Mouse (Mus musculus): Measurements from ENCODE around the gene Olfr552.
"Not testable (repeated sequence)": the region's sequence is repeated elsewhere in the genome, so short reads cannot be mapped to it uniquely, and the experiment has no call there.

Gene Olfr552

DNA sequence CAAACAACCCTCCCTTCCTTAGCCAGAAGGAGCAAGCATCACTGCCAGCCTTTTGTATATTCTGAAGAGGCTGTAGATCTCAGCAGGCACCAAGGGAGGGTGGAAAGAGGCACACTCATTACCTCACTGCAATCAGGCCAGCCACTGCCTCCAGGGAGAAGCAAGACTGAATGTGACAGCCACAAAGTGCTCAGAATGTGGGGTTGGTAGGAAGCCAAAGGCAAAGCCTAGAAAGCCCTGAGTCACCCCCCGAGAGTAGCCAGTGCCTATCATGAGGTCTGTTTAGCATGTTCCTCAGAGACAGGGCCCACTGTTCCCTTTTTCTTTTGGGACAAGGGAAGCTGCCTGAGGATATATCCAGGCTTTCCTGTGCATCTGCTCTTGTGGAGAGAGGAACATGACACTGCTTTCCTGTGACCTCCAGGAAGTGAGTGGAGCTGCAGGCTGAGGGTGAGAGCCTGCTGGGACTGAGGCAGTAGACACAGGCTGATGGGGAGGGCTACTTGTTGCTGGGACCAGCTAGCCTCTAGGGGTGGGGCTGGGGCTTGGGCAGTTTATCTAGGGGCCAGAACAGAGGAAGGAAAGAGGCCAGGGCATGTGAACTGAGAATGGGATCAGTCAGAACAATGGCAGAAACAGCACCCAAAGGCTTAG, at the start of gene Olfr552:
Olfr552 (plus strand) TSS at position 393 of the 654 bp plus-strand sequence.
- no peak for DNase-seq

DNA sequence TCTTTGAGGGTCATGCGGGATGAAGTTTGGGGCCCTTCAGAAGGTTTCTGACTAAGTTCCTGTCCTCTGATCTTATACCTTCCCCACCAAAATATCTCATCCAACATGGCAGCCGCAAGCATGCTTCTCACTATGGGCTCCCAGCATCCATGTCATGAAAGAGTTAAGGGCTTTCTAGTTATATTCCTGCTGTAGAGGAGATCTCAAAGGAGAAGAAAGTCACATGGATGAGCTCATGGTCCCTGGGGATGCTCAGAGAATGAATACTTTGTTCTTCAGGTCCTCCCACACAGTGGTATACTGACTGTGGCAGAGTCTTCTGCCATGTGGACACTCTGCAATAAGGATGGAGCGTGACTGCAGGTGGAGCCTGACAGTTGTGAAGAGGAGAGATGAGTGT, 48.0 kb upstream of the Olfr552 start, which contains the start of gene Olfr549:
Olfr549 (plus strand) TSS at position 301 of the 400 bp plus-strand sequence.
- DNase-seq, result no peak

DNA sequence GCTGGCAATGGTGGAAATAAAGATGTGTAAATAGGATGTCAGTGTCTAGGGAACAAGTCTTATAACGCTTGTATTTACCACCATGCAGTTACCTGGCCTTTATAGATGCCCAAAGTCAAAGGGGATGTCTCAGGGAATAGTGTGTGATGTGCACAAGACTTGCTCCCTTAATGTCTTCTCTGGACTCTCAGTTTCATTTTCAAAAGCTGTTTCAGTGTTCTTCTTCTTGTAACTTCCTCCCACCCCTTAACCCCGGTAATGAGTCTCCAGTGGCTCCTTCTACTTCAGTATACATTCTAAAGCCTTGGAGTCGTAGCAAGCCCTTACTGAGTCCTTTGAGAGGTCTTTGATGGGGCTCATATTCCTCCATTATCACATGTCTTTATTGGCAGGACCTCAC, 44.3 kb upstream of the Olfr552 start:
- DNase-seq, result no peak

DNA sequence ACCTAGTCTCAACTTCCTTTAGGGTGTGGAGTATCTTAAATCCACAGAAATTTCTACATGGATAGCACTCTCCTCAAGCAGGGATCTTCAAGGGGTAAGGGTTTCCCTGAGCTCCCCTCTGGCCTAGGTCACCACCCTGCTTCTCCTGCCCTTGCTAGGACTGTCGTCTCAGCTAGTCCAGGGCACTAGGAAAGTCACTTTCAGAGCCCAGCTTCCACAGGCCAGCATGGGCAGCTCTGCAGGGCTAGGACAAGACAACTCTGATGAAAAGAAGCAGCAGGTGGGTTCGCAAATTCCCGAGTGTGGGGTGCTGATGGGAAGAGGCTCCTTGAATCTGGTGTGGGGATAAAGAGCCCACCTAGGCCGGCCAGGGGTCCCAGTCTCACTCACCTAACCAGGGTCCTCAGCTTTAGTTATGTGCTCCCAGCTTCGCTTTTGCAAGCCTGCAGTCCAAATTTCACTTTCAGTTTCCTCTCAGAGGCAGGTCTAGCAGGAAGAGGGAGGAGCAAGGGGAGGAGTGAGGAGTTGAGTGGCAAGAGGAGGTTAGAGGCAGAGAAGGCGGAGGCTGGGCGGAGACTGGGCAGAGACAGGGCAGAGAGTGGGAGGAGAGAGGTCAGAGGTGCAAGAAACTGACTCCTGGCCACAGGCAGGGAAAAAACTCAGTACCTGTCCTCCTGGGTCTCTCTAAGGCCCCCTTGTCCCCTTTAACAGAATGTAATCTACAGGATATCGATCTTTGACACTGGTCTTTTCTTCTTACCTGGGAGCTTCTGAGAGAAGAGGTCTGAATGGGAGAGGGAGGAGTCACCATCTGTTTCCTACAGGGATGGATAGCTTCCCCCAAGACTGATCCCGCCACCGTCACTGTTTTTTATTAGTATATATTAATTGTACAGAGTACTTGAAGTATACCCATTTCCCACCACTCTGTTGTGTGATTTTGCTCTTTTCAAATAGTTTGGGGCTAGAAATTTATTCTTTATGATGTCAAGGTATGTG, 32.3 kb upstream of the Olfr552 start, which contains the start of gene Trim21:
Trim21 (minus strand) TSS at position 488 of the 999 bp plus-strand sequence.
- peak; percentile 61 for DNase-seq

DNA sequence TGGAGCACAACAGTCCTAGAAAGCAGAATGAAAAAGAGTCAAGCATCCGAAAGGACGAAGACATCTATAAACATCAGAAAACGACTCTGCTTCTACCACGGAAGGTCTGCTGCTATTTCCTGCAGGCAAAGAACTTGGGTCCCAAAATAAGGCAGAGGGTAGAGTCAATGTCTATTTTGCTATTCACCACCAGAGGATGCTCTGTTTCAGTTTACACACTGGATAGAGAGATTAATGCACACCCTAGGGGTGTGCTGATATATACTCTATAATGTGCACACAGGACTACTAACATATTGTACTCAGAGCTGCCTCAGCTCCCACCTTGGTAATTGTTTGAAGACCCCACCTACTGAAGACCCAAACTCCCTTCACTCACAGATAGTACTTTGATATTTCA, 31.4 kb upstream of the Olfr552 start:
- DNase-seq, result no peak

DNA sequence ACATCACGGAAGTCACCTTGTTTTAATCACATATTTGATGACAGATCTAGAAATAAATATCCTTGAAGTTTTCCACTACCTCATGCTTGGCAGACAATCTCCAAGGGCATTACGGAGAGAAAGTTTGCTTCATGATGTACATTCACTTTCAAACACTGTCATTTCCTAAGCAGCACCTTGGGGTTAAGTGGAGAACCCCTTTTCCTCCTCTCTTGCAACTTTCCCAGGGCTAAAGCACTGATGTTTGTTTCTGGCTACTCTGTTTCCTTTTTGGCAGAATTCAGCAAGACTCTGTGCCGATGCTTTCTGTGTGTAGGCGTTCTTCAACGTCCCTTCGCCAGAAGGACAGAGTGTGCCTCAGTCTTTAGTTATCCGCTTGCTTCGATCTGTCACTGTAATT, 26.4 kb upstream of the Olfr552 start, which contains the start of gene Olfr550:
Olfr550 (plus strand) TSS at position 301 of the 400 bp plus-strand sequence.
- DNase-seq, result no peak

DNA sequence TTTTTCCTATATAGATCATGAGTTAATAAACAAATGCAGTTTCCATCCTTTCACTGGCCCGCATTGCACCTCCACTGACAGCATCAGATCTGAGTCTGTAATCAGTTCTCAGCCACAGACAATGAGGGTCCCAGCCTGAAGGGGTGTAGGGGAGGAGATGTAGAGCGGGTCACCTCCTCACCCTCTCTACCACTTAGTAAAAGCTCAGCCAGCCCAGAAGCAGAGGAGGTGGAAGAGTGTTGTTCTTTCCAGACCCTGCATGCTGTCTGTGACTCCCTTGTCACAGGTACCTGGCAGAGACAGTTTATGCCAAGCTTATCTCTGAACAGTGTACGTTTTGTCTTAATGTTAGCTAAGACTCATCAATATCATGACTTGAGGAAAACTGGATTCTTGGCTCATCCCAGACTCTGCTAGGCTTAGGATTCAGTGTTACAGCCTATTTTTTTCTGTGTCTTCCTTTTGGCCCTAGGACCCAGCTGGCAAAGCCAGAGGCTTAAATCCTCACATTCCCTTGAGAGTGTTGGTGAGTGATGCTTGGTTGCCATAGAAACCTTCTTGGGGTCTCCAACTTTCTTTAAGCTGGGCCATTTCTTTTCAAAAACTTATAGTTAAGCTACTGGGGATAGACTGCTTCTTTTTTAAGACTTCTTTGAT, 24.3 kb upstream of the Olfr552 start:
- no peak for DNase-seq

DNA sequence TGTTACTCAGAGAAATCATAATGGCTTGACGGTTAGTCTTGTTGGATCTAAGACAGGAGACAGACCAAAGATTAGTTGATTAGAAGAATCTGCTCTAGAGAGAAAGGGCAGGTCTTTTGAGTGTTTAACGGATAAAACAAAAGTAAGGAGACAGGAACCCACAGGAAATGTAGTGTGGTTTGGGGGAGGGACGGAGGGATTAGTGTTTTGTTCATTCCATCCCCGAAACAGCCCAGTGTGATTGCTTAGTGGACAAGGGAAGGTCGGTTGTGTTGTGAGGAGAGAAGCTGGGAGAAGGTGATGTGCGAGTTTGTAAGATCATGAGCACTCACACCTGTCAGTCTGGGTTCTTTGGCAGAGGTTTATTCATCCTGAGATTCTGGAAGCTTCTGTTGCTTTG, 21.6 kb upstream of the Olfr552 start:
- no peak for DNase-seq

DNA sequence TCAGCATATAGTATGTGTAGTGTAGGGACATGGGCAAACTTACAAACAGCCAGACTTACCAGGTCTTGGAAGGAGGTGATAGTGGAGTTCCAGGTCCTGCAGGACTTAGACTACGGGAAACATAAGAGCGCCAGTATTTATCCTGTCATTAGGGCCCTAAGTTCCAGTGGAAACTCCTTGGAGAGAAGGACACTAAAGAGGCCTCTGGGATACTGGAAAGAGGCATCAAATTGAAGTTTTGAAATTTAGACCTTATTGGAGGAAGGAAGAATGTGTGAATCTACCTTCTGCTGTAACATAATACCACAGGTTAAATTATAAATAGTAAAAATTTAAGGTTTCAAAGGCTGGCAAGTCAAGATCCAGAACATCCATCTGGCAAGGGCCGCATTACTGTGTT, 5.8 kb upstream of the Olfr552 start, which contains the start of gene Olfr551:
Olfr551 (minus strand) TSS at position 101 of the 400 bp plus-strand sequence.
- DNase-seq, result no peak

DNA sequence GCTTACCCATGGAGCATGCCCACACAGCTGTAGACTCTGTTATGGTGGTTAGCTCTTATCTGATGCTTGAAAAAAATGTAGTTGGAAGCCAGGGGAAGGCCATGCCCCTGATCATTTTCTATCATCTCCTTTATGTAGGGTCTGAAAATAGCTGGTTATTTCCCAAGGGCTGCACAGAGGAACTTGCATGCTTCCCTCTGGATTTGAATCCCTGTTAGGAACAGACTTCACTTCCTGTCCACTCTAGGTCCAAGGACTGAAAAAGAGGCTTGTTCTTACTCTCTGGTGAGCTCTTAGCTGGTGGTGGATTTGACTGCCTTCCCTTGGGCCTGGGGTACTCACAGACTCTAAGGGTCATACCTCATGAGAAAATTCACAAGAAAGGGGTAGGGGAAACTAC, 20.5 kb downstream of the Olfr552 start, which contains the start of gene Olfr553:
Olfr553 (minus strand) TSS at position 101 of the 400 bp plus-strand sequence.
- no peak for DNase-seq

DNA sequence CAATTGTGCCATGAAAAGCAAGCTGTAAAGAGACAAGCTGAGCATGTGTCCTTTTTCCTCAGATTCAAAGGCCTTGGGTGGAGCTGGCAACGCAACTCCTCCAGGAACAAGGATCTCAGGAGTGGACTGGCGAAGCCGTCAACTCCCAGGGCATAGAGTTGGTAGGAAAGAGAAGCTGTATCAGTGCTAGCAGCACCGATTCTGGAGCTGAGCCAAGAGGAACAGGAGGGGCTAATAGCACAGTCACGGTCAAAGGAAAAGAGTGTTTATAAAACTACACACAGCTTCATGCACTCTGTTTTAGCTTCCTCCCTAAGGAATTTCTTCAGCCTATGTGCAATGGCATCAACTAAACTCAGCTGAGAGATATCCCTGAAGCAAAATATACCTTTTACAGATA, 22.0 kb downstream of the Olfr552 start:
- no peak for DNase-seq

DNA sequence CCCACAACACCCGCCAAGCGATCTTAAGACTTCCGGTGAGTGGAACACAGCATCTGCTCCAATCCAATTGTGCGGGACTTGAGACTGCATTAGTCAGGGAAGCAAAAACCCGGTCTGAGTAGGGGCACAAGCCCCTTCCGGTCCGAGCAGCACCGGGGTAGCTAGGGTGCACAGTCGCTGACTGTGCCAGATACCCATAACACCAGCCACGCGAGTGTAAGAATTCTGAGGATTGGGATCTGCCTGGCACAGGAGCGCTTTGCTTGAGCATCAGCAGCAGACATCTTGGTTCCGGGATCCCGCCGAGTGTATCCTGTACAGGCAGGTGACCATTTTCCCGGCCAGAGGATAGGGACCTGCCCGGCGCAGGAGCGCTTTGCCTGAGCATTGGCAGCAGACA, 22.8 kb downstream of the Olfr552 start:
- DNase-seq, result peak; percentile 29

DNA sequence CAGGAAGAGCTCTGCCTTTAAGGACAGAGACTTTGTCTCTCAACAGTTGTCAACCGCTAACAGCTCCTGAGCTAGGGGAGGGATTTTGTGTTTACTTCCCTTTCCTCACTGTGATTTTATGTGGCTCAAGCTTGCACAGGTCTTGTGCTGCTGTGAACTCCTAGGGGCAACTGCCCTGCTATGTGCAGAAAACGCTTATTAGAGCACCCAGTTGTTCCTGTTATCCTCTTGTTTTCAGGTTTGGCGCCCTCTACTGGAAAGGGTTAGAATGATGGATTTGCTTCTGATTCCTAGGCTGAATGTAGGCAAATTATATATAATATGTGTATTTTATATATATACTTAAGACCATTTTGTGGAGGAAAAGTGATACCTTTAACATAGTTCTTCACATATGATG, 39.1 kb downstream of the Olfr552 start:
- peak; percentile 6 for DNase-seq

DNA sequence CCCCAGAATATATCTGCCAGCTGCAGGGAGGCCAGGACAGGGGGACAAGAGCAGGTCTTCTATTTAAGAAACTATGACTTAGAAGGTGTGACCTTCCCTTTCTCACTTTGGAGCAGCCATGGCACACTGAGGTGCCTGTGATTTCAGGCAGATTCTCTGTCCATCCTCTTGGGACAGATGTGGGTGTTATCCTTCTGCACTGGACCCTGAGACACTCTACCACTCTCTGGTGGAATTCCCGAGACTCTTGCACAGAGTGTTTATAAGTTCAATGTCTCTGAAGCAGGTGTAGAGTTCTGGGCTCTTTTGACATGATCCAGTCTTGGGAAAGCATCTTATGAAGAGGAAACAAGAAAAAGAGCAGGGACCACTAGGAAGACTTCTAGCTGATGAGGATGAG, 40.6 kb downstream of the Olfr552 start, which contains the start of gene Olfr554:
Olfr554 (plus strand) TSS at position 301 of the 400 bp plus-strand sequence.
- DNase-seq, result no peak

DNA sequence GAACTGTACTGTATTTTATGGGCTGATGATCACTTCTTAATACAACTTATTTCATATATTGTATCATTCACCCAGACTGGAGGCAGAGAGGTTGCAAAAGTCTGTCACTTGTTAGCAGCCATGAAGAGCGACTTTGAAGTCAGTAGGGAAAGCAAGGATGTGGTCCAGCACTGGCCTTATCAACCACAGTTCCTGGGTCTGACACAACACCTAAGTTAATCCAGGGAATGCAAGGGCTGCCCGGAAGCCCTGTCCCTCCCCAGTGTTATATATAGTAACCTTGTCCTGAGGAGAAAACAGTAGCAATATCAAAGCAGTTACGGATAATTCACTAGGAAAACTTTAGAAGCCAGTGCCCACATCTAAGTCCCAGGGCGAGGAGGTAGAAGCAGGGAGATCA, 47.4 kb downstream of the Olfr552 start:
- DNase-seq, result not testable (repeated sequence)
